In the genomic region with DNA sequence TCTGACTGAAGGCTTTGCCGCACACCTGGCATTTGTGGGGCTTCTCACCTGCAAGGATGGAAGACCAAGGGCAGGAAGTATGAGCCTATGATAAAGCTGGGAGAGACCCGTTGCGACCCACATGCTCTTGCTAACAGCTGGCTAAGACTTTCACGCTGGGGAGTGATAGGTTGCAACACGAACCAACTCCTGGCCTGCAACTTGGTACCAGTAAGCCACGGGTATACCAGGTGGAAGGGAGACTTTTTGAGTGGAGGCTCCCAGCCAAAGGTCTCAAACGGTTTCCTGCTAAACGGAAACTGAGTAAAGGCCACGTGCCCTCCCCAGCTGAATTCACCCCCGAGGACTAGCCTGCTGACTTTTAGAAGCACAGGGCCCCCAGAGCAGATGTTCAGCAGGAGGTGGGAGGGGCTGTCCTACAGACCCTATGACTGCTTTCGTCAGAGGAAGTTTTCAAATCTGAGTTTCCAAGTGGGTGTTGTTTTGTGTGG, we compare ENCODE assay signal across 17 mouse cellular contexts. TPM values are rescaled to one million over a fixed set of nuclear protein-coding genes. Genes with fewer than 3 reads are reported as not detected.
DNase-seq lines count a peak whose midpoint lies in the region; ATAC-seq lines count a peak whose summit lies in the region.
"Had no signal": no experiment of that assay in that cellular context is flagged by ENCODE, and none has a peak within 500 bp of the region (broad histone marks: within the 10 kb centered on the region; RNA-seq: fewer than 3 reads in every experiment).

No protein-coding gene starts in this region.

- no peak overlapping the region for H3K4me3 ChIP-seq in limb, embryonic 11.5 days (ENCODE audit: low read depth, low read length)
- no peak overlapping the region for H3K4me3 ChIP-seq in limb, embryonic 10.5 days
- H3K4me3 ChIP-seq: embryonic facial prominence, embryonic 12.5 days; forebrain, embryonic 10.5 days; heart, embryonic 10.5 days; hindbrain, embryonic 13.5 days; limb, embryonic 12.5 days had no signal

- peaks cover 56% of the 10 kb centered on the region for H3K27me3 ChIP-seq in limb, embryonic 11.5 days (ENCODE audit: control insufficient read depth, insufficient read depth, low read length)
- peaks cover 98% of the 10 kb centered on the region for H3K27me3 ChIP-seq in limb, embryonic 10.5 days (ENCODE audit: low read depth, poor library complexity, severe bottlenecking)

- H3K4me1 ChIP-seq in limb, embryonic 11.5 days (ENCODE audit: control insufficient read depth, insufficient read depth, low read length) = peaks cover 8% of the 10 kb centered on the region; the same call in 1 of the 2 replicates
- peaks cover 19% of the 10 kb centered on the region for H3K4me1 ChIP-seq in limb, embryonic 10.5 days

- 11% methylated on average over 11 of the region's 11 CpGs for WGBS in limb, embryonic 11.5 days
- 12% methylated on average over 11 of the region's 11 CpGs for WGBS in limb, embryonic 10.5 days

- H3K9me3 ChIP-seq in limb, embryonic 11.5 days (ENCODE audit: control insufficient read depth, low read length) = no peaks in the 10 kb centered on the region
- no peaks in the 10 kb centered on the region for H3K9me3 ChIP-seq in limb, embryonic 10.5 days (replicated peaks)
- H3K9me3 ChIP-seq: embryonic facial prominence, embryonic 12.5 days; forebrain, embryonic 10.5 days; heart, embryonic 10.5 days; hindbrain, embryonic 13.5 days; limb, embryonic 12.5 days had no signal

- peak; percentile 30 for DNase-seq in limb, embryonic 11.5 days (ENCODE audit: low spot score)
- DNase-seq in limb, embryonic 10.5 days (ENCODE audit: low spot score) = no peak
- DNase-seq in CD8-positive naive resting alpha-beta T cell, adult 2 months (ENCODE audit: low read depth in 2 of 2, low spot score in 2 of 2) = peak; percentile 64 to 72
- DNase-seq in thymus, postnatal 0 days (ENCODE audit: low spot score) = peak; percentile 96
- no peak for DNase-seq in cerebellum, adult 9-11 months
- DNase-seq in gastrocnemius, postnatal 10 days = no peak
- no peak for DNase-seq in kidney, postnatal 10 days
- DNase-seq: cerebellum, adult 2 months; layer of hippocampus, adult 9-11 months; lung, adult 2 months had no signal

- no peaks in the 10 kb centered on the region for H3K36me3 ChIP-seq in limb, embryonic 11.5 days (ENCODE audit: control insufficient read depth, insufficient read depth, low read length)
- no peaks in the 10 kb centered on the region for H3K36me3 ChIP-seq in limb, embryonic 10.5 days
- H3K36me3 ChIP-seq: embryonic facial prominence, embryonic 12.5 days; forebrain, embryonic 10.5 days; heart, embryonic 10.5 days; hindbrain, embryonic 13.5 days; limb, embryonic 12.5 days had no signal

- no peak overlapping the region for H3K9ac ChIP-seq in limb, embryonic 11.5 days (ENCODE audit: low read length)
- H3K9ac ChIP-seq: embryonic facial prominence, embryonic 12.5 days; hindbrain, embryonic 13.5 days; limb, embryonic 12.5 days had no signal

- ATAC-seq in limb, embryonic 11.5 days (ENCODE audit: insufficient number of reproducible peaks, low FRiP score, low TSS enrichment, low read depth) = 0 out of 2 replicates have a peak, but pooled peaks have one; percentile 50
- peak; percentile 84 for ATAC-seq in inflammation-experienced regulatory T-cells, adult 6 months

- H3K4me2 ChIP-seq in limb, embryonic 11.5 days (ENCODE audit: low read depth, severe bottlenecking) = no peak overlapping the region
- H3K4me2 ChIP-seq: embryonic facial prominence, embryonic 12.5 days; hindbrain, embryonic 13.5 days; limb, embryonic 12.5 days had no signal

- no peak overlapping the region for H3K27ac ChIP-seq in limb, embryonic 11.5 days (replicated peaks; ENCODE audit: low read depth, low read length)
- no peak overlapping the region for H3K27ac ChIP-seq in limb, embryonic 10.5 days
- H3K27ac ChIP-seq: embryonic facial prominence, embryonic 12.5 days; forebrain, embryonic 10.5 days; heart, embryonic 10.5 days; hindbrain, embryonic 13.5 days; limb, embryonic 12.5 days had no signal

RNA-seq across cellular contexts. Expression of a gene that starts 7.9 kb away (rescaled TPM):
- 0.13 TPM in 1 of 2 replicates, not detected in the other for polyA plus RNA-seq in limb, embryonic 11.5 days (2014; fragmentation: Nextera tagmentation; extraction: Ambion mirVana)
- polyA plus RNA-seq in limb, embryonic 10.5 days (2016; fragmentation: Nextera tagmentation; extraction: Ambion mirVana) = 0.05 and 0.26 TPM in 2 replicates
- 1 to 10 TPM; 2.0 to 7.4 (median 5.5) TPM for polyA plus RNA-seq in inflammation-experienced regulatory T-cells, adult 6 months (2017; shearing (Covaris generic))
- 39.4 and 42.8 TPM in 2 replicates for polyA plus RNA-seq in thymus, postnatal 0 days (2015; fragmentation: Nextera tagmentation; extraction: Ambion mirVana)
- under 1 TPM; 0.12 to 0.25 TPM for total RNA-seq in gastrocnemius, postnatal 10 days (2021)
- polyA plus RNA-seq: cerebellum, adult 2 months; forebrain, embryonic 10.5 days; heart, embryonic 10.5 days; hindbrain, embryonic 13.5 days; kidney, embryonic 14.5 days; limb, embryonic 12.5 days had no signal

Comparison
In these comparisons a context has a peak if more than half of its experiments do, and no peak if none do; other contexts are left out.
1. DNase-seq: peak in limb, embryonic 11.5 days (single experiment), CD8-positive naive resting alpha-beta T cell, adult 2 months (2 of 2) and thymus, postnatal 0 days (single experiment); none in limb, embryonic 10.5 days (single experiment), cerebellum, adult 9-11 months (single experiment), gastrocnemius, postnatal 10 days (single experiment) and kidney, postnatal 10 days (single experiment).